Mouse (Mus musculus): ENCODE results near the gene Rubcn. TPM values are rescaled to one million over a fixed set of nuclear protein-coding genes. Genes with fewer than 3 reads are reported as not detected.
"Not testable (repeated sequence)": the region's sequence is repeated elsewhere in the genome, so short reads cannot be mapped to it uniquely, and the experiment has no call there.

Rubcn gene
- total RNA-seq (2014; rRNA removed) (70.9 and 81.0 TPM in 2 replicates), polyA plus RNA-seq (2015; fragmentation: Nextera tagmentation; extraction: Ambion mirVana) (20.2 and 25.7 TPM in 2 replicates)

DNA sequence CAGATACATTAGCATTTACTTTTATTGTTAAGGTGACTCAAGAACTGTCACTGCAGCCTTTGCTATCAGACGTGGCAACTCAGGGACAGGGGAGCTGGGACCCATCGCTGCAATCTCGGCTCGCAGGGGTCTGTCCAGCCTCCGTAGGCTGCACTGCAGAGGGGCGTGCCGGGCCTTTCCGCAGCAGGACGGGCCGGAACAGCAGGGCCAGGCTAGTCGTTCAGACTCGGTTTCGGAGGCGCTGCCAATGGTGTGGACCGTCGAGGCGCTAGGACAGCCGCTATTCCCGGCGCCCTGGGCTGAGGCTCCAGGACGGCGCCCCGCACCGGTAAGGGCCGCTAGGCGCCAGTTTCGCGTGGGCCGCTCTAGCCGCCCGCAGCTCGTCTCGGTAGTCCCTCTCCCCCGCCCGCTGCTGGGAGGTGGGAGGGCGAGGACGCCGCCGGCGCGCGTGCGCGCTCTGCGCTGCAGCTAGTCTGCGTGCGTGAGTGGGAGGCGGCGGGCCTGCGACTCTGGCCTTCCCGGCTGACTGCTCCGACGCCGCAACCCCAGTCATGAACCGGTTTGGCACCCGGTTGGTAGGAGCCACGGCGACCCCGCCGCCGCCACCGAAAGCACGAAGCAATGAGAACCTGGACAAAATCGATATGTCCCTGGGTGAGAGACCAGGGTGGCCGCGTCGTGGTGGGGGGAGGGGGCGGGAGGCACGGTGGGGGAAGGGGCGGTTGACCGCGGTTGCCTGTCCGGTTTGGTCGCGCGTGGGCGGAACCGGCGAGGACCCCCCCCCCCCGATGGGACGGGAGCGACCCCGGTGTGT, at the start of gene Rubcn, which contains the start of gene Fyttd1:
Gene Rubcn (minus strand): TSS at position 424 of the 814 bp plus-strand sequence.
Gene Fyttd1 (plus strand): TSS at position 158 of the 814 bp plus-strand sequence.
- H3K27me3 ChIP-seq (ENCODE audit: insufficient read depth, low read length) = no peaks in the 10 kb centered on the region
- peak; percentile 97 for DNase-seq
- H3K4me3 ChIP-seq (ENCODE audit: low read depth, low read length) = peak within 1 kb of the TSS; percentile 93
- H3K9me3 ChIP-seq (ENCODE audit: low read length) = no peaks in the 10 kb centered on the region
- peak within 1 kb of the TSS; percentile 82 for H3K27ac ChIP-seq (ENCODE audit: low read depth, low read length)
- peaks cover 11% of the 10 kb centered on the region; the same call in 1 of the 2 replicates for H3K4me1 ChIP-seq (ENCODE audit: insufficient read depth)
- peak within 1 kb of the TSS; percentile 73 for H3K4me2 ChIP-seq (ENCODE audit: low read depth)
- 3% methylated on average over 72 of the region's 83 CpGs for WGBS
- H3K36me3 ChIP-seq (ENCODE audit: insufficient read depth) = no peaks in the 10 kb centered on the region
- ATAC-seq = peak; percentile 98
- peak within 1 kb of the TSS; percentile 82 for H3K9ac ChIP-seq
- TF ChIP-seq CTCF (IDR thresholded peaks at IDR 0.05; ENCODE audit: low read depth) = peak; percentile 69

DNA sequence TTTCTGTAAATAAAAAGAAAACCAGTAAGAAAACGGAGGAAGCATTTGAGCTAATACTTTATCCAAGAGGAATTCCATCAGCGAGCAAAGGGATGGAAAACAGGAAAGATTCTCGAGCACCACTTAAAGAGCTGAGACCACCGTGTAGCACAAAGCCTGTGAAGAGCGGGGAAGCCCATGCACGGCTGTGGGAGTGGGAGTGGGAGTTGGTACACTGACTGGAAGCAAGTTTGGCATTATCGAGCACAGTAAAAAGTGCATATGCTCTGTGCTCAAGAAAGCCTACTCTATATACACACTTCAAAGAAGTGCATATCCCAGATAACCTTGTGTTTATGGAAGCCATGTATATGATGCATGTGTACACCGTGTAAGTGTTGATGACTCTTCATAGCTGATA, 49.5 kb upstream of the Rubcn start:
- 82% methylated on average over 8 of the region's 8 CpGs for WGBS

DNA sequence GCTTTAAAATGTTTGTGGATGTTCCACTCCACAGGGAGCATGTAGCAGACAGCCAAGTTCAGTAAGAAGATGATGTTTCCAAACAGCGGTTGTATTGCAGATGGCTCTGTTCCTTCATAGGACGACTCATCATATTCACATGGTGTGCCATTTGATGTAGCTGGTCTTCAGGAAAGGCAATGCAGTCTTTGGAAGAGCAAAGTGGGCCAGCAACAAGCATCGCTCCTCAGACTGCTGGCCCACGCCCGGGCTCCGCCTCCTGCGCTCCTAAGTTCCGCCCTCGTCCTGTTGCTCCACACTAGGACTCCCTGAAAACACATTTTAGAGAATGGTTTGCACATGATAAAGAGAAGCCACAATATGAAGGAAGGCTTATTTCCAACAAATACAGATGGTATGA, 49.1 kb upstream of the Rubcn start:
- ATAC-seq; DNase-seq; H3K4me3 ChIP-seq (ENCODE audit: low read depth, low read length); H3K27ac ChIP-seq (ENCODE audit: low read depth, low read length); H3K9ac ChIP-seq; H3K9me3 ChIP-seq (ENCODE audit: low read length); H3K36me3 ChIP-seq (ENCODE audit: insufficient read depth); H3K27me3 ChIP-seq (ENCODE audit: insufficient read depth, low read length); H3K4me1 ChIP-seq (ENCODE audit: insufficient read depth); H3K4me2 ChIP-seq (ENCODE audit: low read depth): not testable (repeated sequence)
- WGBS = 84% methylated on average over 9 of the region's 9 CpGs

More for the DNA sequence above, 49.5 kb upstream of the Rubcn start:
- Histone ChIP-seq H3K9me3 (ENCODE audit: low read length) (no peaks in the 10 kb centered on the region), H3K36me3 (ENCODE audit: insufficient read depth) (no peaks in the 10 kb centered on the region), H3K27me3 (ENCODE audit: insufficient read depth, low read length) (no peaks in the 10 kb centered on the region), H3K9ac (no peak overlapping the region), H3K4me1 (ENCODE audit: insufficient read depth) (no peaks in the 10 kb centered on the region; the same call in 1 of the 2 replicates), H3K4me3 (ENCODE audit: low read depth, low read length) (no peak overlapping the region), H3K4me2 (ENCODE audit: low read depth) (no peak overlapping the region), H3K27ac (ENCODE audit: low read depth, low read length) (no peak overlapping the region)
- ATAC-seq = no peak
- DNase-seq = no peak
- TF ChIP-seq CTCF (IDR thresholded peaks at IDR 0.05; ENCODE audit: low read depth) = no peak

DNA sequence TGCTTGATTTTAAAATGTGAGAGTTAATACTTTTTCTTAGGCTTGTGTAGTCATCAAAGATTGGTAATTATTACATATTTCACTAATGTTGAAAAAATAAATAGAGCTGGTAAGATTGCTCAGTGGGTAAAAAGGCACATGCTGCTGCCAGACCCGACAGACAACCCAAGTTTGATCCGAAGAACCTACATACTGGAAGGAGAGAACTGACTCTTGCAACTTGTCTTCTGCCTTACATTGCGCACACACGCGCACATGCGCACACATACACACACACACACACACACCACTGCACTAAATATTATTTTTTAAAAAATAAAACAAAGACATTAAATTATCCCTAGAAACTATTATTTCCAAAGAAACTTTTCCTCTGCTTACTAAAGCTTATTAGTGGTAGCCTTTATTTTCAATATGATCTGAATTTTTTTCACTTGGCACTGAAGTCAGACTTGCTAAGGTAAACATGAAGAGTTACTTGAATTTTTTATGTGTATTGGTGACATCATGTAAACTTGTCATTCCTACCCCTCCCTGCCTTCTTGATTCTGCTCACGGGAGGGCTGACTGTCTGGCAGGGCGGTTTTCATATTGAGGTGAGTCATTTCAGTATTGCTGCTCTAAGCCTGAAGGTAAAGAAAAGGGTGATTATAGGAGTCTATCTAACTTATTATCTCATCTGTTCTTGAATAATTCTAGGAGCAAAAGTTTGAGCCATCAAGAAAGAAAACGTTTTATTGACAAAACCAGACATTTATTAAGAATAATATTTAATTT, 37.9 kb upstream of the Rubcn start:
- Histone ChIP-seq H3K36me3 (ENCODE audit: insufficient read depth) (no peaks in the 10 kb centered on the region), H3K4me3 (ENCODE audit: low read depth, low read length) (peak overlapping the region; percentile 97), H3K9me3 (ENCODE audit: low read length) (no peaks in the 10 kb centered on the region), H3K4me2 (ENCODE audit: low read depth) (peak overlapping the region; percentile 52), H3K27ac (ENCODE audit: low read depth, low read length) (no peak overlapping the region), H3K9ac (no peak overlapping the region), H3K27me3 (ENCODE audit: insufficient read depth, low read length) (no peaks in the 10 kb centered on the region), H3K4me1 (ENCODE audit: insufficient read depth) (peaks cover 8% of the 10 kb centered on the region)
- TF ChIP-seq CTCF (IDR thresholded peaks at IDR 0.05; ENCODE audit: low read depth) = no peak
- DNase-seq = no peak
- WGBS = 72% methylated on average over 9 of the region's 9 CpGs
- no peak for ATAC-seq

DNA sequence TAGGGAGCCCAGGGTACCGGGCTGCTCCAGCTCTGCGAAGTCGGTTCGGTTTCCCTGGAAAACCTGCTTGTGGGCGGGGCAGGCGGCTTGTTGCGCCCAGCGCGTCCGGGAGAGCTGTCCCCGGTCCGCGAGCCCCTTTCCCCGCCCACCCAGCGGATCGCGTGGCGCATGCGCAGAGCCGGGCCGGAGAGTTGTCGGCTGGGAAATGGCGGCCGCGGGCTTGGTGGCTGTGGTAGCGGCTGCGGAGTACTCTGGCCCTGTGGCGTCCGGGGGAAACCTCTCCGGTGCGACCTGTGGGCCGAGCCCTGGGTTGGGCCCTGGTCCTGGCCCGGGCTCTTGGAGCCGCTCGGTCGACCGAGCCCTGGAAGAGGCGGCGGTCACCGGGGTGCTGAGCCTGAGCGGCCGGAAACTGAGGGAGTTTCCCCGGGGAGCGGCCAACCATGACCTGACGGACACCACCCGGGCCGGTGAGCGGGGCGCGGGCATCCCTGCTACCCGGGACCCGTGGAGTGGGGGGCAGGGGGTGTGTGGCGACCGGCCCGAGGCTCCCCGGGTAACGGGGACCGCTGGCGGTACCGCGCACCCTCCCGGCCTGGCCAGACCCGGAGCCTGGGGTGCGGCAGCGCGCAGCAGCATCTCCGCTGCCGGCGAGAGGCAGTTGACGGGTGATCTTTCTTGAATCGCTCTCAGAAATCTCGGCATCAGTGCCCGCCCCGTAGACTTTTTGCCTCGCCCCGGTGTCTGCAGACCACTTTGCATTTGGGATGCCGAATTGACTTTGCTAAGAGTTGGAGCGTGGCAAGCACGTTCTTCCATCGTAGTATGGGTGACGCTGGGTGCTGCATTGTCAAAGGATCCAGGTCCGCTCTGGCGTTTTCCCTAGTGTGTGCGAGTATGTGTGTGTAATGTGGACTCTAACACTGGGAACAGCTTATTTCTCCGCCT, 36.6 kb upstream of the Rubcn start, which contains the start of gene Lrch3:
Gene Lrch3 (plus strand): TSS at position 164 of the 945 bp plus-strand sequence.
- H3K27me3 ChIP-seq (ENCODE audit: insufficient read depth, low read length) = no peaks in the 10 kb centered on the region
- H3K9ac ChIP-seq = peak within 1 kb of the TSS; percentile 92
- H3K4me1 ChIP-seq (ENCODE audit: insufficient read depth) = peaks cover 8% of the 10 kb centered on the region
- WGBS = 3% methylated on average over 77 of the region's 85 CpGs
- peak within 1 kb of the TSS; percentile 52 for H3K4me2 ChIP-seq (ENCODE audit: low read depth)
- no peaks in the 10 kb centered on the region for H3K36me3 ChIP-seq (ENCODE audit: insufficient read depth)
- TF ChIP-seq CTCF (IDR thresholded peaks at IDR 0.05; ENCODE audit: low read depth) = no peak; the same call in 1 of the 2 replicates
- no peaks in the 10 kb centered on the region for H3K9me3 ChIP-seq (ENCODE audit: low read length)
- peak; percentile 96 for ATAC-seq
- peak within 1 kb of the TSS; percentile 88 for H3K27ac ChIP-seq (ENCODE audit: low read depth, low read length)
- peak within 1 kb of the TSS; percentile 97 for H3K4me3 ChIP-seq (ENCODE audit: low read depth, low read length)
- DNase-seq = peak; percentile 94

DNA sequence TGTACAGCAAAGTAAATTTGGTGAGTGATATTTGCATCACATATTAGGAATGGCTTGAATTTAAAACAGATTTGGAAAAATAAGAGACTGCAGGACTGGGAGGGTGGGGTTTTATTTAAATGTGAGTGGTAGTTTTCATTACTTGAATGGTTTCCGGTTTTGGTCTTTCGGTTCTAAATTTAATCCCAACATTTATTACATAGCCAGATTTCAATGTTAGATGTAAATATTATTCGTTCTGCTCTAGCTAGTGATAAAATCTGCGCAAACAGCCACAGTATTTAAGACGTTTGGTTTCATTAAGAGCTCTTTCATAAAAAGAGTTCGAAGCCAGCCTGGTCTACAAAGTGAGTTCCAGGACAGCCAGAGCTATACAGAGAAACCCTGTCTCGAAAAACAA, 35.6 kb upstream of the Rubcn start:
- peaks cover 8% of the 10 kb centered on the region for H3K4me1 ChIP-seq (ENCODE audit: insufficient read depth)
- H3K9ac ChIP-seq = no peak overlapping the region
- H3K36me3 ChIP-seq (ENCODE audit: insufficient read depth) = no peaks in the 10 kb centered on the region
- ATAC-seq (no peak), DNase-seq (no peak)
- no peak for TF ChIP-seq CTCF (IDR thresholded peaks at IDR 0.05; ENCODE audit: low read depth)
- H3K27me3 ChIP-seq (ENCODE audit: insufficient read depth, low read length) = no peaks in the 10 kb centered on the region
- no peaks in the 10 kb centered on the region for H3K9me3 ChIP-seq (ENCODE audit: low read length)
- H3K4me3 ChIP-seq (ENCODE audit: low read depth, low read length) = peak overlapping the region; percentile 97; the same call in 1 of the 2 replicates
- no peak overlapping the region; the same call in 1 of the 2 replicates for H3K4me2 ChIP-seq (ENCODE audit: low read depth)
- 65% methylated on average over 7 of the region's 7 CpGs for WGBS
- no peak overlapping the region for H3K27ac ChIP-seq (ENCODE audit: low read depth, low read length)
